Mouse (Mus musculus) hindbrain, postnatal 0 days (tissue): ENCODE measurements at regions not wholly inside any gene's neighbourhood (a gene's known extent, or its start where the extent isn't known, plus 50 kb on each side); places are given as distances from the start of the nearest gene placed in this dataset.

ENCODE experiments used
- ATAC-seq: fragments of 200-750 bp; cut with Nextera tagmentation; 2 replicates; pipeline ENCODE4 v1.8.0; 2017; ENCODE audit warnings: mild to moderate bottlenecking, moderate TSS enrichment, moderate library complexity
- DNase-seq: peaks from one replicate; pipeline ENCODE4 v3.0.0-alpha.2; 2015; ENCODE audit warnings: low spot score
- H3K27ac ChIP-seq: fragments of 300-500 bp; sonication (generic); 2 replicates; pipeline ENCODE4 v1.5.1; 2014; ENCODE audit warnings: mild to moderate bottlenecking
- H3K27me3 ChIP-seq: fragments of 300-500 bp; sonication (generic); 2 replicates; pipeline ENCODE4 v1.6.1; 2014; ENCODE audit warnings: low read length, mixed read lengths; ENCODE audit not compliant: insufficient read depth
- H3K36me3 ChIP-seq: fragments of 300-500 bp; sonication (generic); 2 replicates; pipeline ENCODE4 v1.6.1; 2014; ENCODE audit warnings: low read length, mixed read lengths; ENCODE audit not compliant: insufficient read depth
- H3K4me1 ChIP-seq: fragments of 300-500 bp; sonication (generic); 2 replicates; pipeline ENCODE4 v1.6.1; 2014; ENCODE audit warnings: antibody characterized with exemption, low read length, mixed read lengths; ENCODE audit not compliant: insufficient read depth
- H3K4me2 ChIP-seq: fragments of 300-500 bp; sonication (generic); 2 replicates; pipeline ENCODE4 v1.6.1; 2014; ENCODE audit warnings: low read depth, mild to moderate bottlenecking, low read length, moderate library complexity, mixed read lengths
- H3K4me3 ChIP-seq: fragments of 300-500 bp; sonication (generic); 2 replicates; pipeline ENCODE4 v1.5.1; 2014; ENCODE audit warnings: low read length
- H3K9ac ChIP-seq: fragments of 300-500 bp; sonication (generic); replicated peaks from 2 replicates; pipeline ENCODE4 v1.6.1; 2014; ENCODE audit warnings: mild to moderate bottlenecking, low read length, moderate library complexity, mixed read lengths
- H3K9me3 ChIP-seq: fragments of 300-500 bp; sonication (generic); 2 replicates; pipeline ENCODE4 v1.6.1; 2016; ENCODE audit warnings: low read length, mixed read lengths
- CTCF ChIP-seq: IDR thresholded peaks from 2 replicates; pipeline ENCODE4 v1.5.1; 2016; ENCODE audit warnings: antibody characterized with exemption, control low read depth, low read depth
- WGBS: fragments of 180-500 bp; shearing (Covaris S2); extraction: QIAGEN DNeasy Blood & Tissue Kit; methylation state at CpG from one replicate; pipeline ENCODE4 v1.1.7; 2014; 5-methylcytosine and 5-hydroxymethylcytosine counted together

DNA sequence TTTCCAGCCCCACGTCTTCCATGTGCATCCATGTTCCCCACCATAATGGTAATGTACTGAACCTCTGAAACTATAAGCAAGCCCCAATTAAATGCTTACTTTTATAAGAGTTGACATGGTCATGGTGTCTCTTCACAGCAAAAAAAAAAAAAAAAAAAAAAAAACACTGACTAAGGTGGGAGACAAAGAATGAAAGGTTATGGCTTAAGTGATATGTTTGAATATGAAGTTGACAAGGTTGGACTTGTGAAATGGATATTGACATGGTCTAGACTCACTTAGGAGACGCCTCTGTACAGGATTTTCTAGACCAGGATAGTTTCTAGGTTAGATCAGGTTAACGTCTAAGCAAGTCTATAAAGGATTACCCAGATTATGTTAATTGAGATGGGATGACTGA lies 473.2 kb upstream of the Nrp1 start:
- H3K9me3 ChIP-seq = no peaks in the 10 kb centered on the region
- ATAC-seq (no peak), DNase-seq (no peak)
- no peaks in the 10 kb centered on the region for H3K4me1 ChIP-seq
- H3K9ac ChIP-seq = no peak overlapping the region
- no peak overlapping the region for H3K4me2 ChIP-seq
- 85% methylated on average over 3 of the region's 3 CpGs for WGBS
- no peaks in the 10 kb centered on the region for H3K27me3 ChIP-seq
- H3K27ac ChIP-seq = no peak overlapping the region
- H3K4me3 ChIP-seq = no peak overlapping the region
- H3K36me3 ChIP-seq = no peaks in the 10 kb centered on the region
- TF ChIP-seq CTCF = no peak

DNA sequence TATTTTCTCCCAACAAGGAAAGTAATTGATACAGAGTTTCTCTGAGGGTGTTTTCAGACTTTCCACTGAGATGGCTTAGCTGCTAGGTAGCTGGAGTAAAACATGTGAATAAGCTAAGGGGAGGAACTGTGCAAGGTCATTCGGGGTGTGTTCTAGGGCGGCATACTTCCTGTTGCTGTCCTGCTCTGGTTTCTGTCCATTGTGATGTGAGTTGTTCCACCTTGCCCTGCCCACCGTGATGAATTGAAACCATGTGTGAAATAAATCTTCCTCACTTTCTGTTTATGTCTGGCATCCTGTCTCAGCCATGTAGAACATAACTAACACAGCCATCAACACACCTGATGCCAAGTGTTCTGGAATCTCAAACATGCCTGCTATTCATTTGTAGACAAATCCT lies 472.6 kb upstream of the Nrp1 start:
- no peak for ATAC-seq
- H3K27me3 ChIP-seq = no peaks in the 10 kb centered on the region
- 84% methylated on average over 3 of the region's 3 CpGs for WGBS

DNA sequence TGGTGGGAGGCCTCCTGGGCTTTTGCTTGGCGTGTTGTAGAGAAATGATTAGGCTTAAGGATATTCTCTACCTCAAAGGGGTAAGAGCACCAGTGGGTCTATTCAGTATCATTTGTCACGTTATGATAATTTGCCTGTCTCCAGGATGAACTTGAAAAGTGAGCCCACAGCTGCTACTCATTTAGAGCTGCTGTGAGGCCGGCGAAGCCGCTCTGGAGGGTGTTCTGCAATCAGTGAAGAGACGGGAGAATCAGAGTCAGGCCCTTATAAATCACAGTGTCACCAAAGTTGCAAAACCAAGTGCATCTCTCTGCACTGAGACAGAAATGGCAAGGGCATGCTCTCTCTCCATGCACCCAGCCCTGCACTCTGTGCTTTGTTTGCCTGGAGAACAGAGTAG lies 467.7 kb upstream of the Nrp1 start:
- Histone ChIP-seq H3K4me1 (no peaks in the 10 kb centered on the region), H3K36me3 (no peaks in the 10 kb centered on the region), H3K4me2 (no peak overlapping the region), H3K9ac (no peak overlapping the region), H3K27me3 (no peaks in the 10 kb centered on the region), H3K9me3 (no peaks in the 10 kb centered on the region), H3K27ac (no peak overlapping the region), H3K4me3 (no peak overlapping the region)
- ATAC-seq (no peak), DNase-seq (no peak)
- TF ChIP-seq CTCF = no peak
- 47% methylated on average over 6 of the region's 6 CpGs for WGBS

More for the DNA sequence above, 472.6 kb upstream of the Nrp1 start:
- no peak for TF ChIP-seq CTCF
- no peak overlapping the region for H3K9ac ChIP-seq
- no peaks in the 10 kb centered on the region for H3K4me1 ChIP-seq
- H3K9me3 ChIP-seq = no peaks in the 10 kb centered on the region
- H3K4me2 ChIP-seq = no peak overlapping the region
- no peak overlapping the region for H3K27ac ChIP-seq
- DNase-seq = no peak
- no peak overlapping the region for H3K4me3 ChIP-seq
- no peaks in the 10 kb centered on the region for H3K36me3 ChIP-seq

DNA sequence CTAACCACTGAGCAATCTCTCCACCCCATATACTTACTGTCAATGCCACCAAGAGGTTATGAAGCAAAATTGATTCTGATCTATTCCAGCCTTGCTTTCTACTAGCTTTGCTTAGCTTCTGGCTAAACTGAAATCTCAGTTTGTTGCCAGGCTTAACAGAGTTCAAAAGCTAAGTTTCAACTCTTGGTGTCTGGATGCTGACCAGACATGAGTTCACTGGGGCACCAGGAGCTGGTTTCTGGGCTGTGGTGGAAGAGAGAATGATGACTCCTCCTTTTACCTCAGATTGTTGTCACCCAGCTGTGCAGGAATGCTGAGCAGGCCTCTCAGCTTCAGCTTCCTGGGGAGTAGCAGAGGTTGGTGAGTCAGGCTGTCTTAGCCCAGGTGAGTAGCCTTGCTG lies 464.1 kb upstream of the Nrp1 start:
- H3K4me1 ChIP-seq = no peaks in the 10 kb centered on the region
- H3K4me2 ChIP-seq = no peak overlapping the region
- no peak for DNase-seq
- no peak for TF ChIP-seq CTCF
- no peak for ATAC-seq
- H3K27ac ChIP-seq = no peak overlapping the region
- H3K4me3 ChIP-seq = no peak overlapping the region
- H3K9ac ChIP-seq = no peak overlapping the region
- no peaks in the 10 kb centered on the region for H3K27me3 ChIP-seq
- no peaks in the 10 kb centered on the region for H3K9me3 ChIP-seq
- H3K36me3 ChIP-seq = no peaks in the 10 kb centered on the region

DNA sequence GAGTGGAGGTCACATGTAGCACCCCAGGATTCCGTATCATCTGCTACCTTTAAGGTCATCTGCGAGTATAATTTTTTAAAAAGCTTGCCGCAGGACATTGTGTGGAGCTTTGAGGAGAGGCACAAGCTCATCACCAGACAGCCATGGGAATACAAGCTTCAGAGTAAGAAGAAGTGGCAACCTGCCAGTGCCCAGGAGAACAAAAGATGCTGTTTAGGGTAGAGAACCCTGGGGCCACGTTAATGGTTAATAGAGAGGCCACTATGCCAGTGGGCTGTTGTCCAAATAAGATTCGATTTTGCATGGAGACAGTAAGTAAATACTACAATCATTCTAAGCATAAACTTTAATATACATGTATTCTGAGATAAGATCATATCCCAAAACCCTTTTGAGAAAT lies 450.0 kb upstream of the Nrp1 start:
- Histone ChIP-seq H3K4me3 (no peak overlapping the region), H3K27me3 (no peaks in the 10 kb centered on the region), H3K4me1 (no peaks in the 10 kb centered on the region), H3K4me2 (no peak overlapping the region), H3K36me3 (no peaks in the 10 kb centered on the region), H3K9ac (no peak overlapping the region), H3K27ac (no peak overlapping the region), H3K9me3 (no peaks in the 10 kb centered on the region)
- DNase-seq (no peak), ATAC-seq (no peak)
- WGBS = 56% methylated on average over 5 of the region's 5 CpGs
- no peak for TF ChIP-seq CTCF

DNA sequence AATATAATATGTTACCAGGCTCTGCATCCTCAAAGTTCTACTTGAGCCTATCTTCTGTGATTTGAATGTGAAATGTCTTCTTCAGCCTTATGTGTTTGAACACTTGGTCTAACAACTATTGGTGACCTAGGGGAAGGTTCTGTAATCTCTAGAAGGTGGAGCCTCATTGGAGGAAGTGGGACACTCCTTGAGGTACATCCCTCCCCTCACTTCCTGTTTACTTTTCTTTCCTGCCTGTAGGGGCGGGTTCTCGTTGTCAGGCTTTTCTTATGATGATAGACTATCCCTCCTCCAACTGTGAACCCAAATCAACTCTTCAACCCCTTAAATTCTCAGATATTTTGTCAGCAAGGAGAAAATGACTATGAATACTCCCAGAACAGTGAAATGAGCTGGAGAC lies 448.8 kb upstream of the Nrp1 start:
- Histone ChIP-seq H3K4me3 (no peak overlapping the region), H3K27me3 (no peaks in the 10 kb centered on the region), H3K4me2 (no peak overlapping the region), H3K36me3 (no peaks in the 10 kb centered on the region), H3K4me1 (no peaks in the 10 kb centered on the region), H3K27ac (no peak overlapping the region), H3K9me3 (no peaks in the 10 kb centered on the region), H3K9ac (no peak overlapping the region)
- DNase-seq = no peak
- no peak for TF ChIP-seq CTCF
- WGBS = 89% methylated on average over 2 of the region's 2 CpGs
- no peak for ATAC-seq

DNA sequence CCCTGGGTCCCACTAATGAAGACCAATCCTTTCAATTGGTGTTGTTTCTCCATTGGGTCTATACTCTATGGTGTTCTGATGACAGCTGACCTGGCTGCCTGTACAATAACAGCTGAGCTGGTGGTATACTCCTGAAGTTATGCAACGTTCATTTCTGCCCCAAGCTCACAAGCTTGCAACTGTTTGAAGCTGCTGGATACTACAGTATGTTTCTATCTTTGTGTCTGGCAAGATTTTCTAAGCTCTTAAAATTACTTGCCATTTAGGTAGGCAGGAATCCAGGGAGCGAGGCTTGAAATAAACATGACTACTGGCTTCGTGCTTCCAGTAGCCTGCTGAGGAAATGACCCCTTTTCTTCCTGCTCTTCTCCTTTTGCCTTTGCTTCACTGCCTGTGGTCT lies 444.3 kb upstream of the Nrp1 start:
- no peak for TF ChIP-seq CTCF
- Histone ChIP-seq H3K27ac (no peak overlapping the region), H3K27me3 (no peaks in the 10 kb centered on the region), H3K4me3 (no peak overlapping the region), H3K9ac (no peak overlapping the region), H3K36me3 (no peaks in the 10 kb centered on the region), H3K9me3 (no peaks in the 10 kb centered on the region), H3K4me2 (no peak overlapping the region), H3K4me1 (peaks cover 5% of the 10 kb centered on the region; the same call in 1 of the 2 replicates)
- 71% methylated on average over 3 of the region's 3 CpGs for WGBS
- ATAC-seq (no peak), DNase-seq (no peak)
